Mouse (Mus musculus) frontal cortex, adult (tissue): ENCODE results near the gene Dmwd.
A peak's percentile ranks its signal among the peaks of the same experiment; 100 is the strongest.
"Not testable (repeated sequence)": the region's sequence is repeated elsewhere in the genome, so short reads cannot be mapped to it uniquely, and the experiment has no call there.

Experiments
- ATAC-seq: cut with Nextera tagmentation; 2 replicates; pipeline ENCODE4 v1.9.2; 2017; ENCODE audit warnings: mild to moderate bottlenecking, moderate library complexity, mixed read lengths; ENCODE audit not compliant: low TSS enrichment

The Dmwd gene

GRCm38 (mm10) chr7:19071024-19071423, 5.0 kb upstream of the Dmwd start:
- not testable (repeated sequence) for ATAC-seq

GRCm38 (mm10) chr7:19073504-19073903, 2.5 kb upstream of the Dmwd start:
- ATAC-seq: no peak

GRCm38 (mm10) chr7:19074494-19074893, 1.5 kb upstream of the Dmwd start:
- ATAC-seq: no peak

- ATAC-seq: no peak
Observed at GRCm38 (mm10) chr7:19075231-19075630, 796 bp upstream of the Dmwd start.

- ATAC-seq: peak; percentile 22; the same call in 1 of the 2 replicates
Observed at GRCm38 (mm10) chr7:19076586-19076991, 562 bp downstream of the Dmwd start.

- no peak for ATAC-seq
Observed at GRCm38 (mm10) chr7:19077761-19078160, 1.7 kb downstream of the Dmwd start.

- ATAC-seq: no peak
Observed at GRCm38 (mm10) chr7:19078732-19079131, 2.7 kb downstream of the Dmwd start.

GRCm38 (mm10) chr7:19080451-19080950, 4.5 kb downstream of the Dmwd start:
- ATAC-seq: no peak

GRCm38 (mm10) chr7:19082171-19082570, 6.1 kb downstream of the Dmwd start:
- no peak for ATAC-seq

- ATAC-seq: no peak
Observed at GRCm38 (mm10) chr7:19083096-19083495, 7.1 kb downstream of the Dmwd start.

- ATAC-seq: no peak
Observed at GRCm38 (mm10) chr7:19083701-19084100, 7.7 kb downstream of the Dmwd start, which contains the start of gene Dmpk. Gene Dmpk (plus strand): TSS chr7:19083849.

GRCm38 (mm10) chr7:19084277-19084771, 8.3 kb downstream of the Dmwd start:
- ATAC-seq: no peak

- ATAC-seq: no peak
Observed at GRCm38 (mm10) chr7:19084921-19085473, 9.0 kb downstream of the Dmwd start.

GRCm38 (mm10) chr7:19085495-19085894, 9.5 kb downstream of the Dmwd start:
- no peak for ATAC-seq

GRCm38 (mm10) chr7:19086042-19086441, 10.0 kb downstream of the Dmwd start:
- no peak for ATAC-seq

- ATAC-seq: no peak
Observed at GRCm38 (mm10) chr7:19086760-19087159, 10.7 kb downstream of the Dmwd start.

GRCm38 (mm10) chr7:19088813-19089212, 12.8 kb downstream of the Dmwd start:
- no peak for ATAC-seq

- ATAC-seq: no peak
Observed at GRCm38 (mm10) chr7:19091913-19092312, 15.9 kb downstream of the Dmwd start.

- 0 out of 2 replicates have a peak, but pooled peaks have one; percentile 4 for ATAC-seq
Observed at GRCm38 (mm10) chr7:19092381-19093173, 16.6 kb downstream of the Dmwd start.

GRCm38 (mm10) chr7:19093174-19093521, 17.1 kb downstream of the Dmwd start:
- ATAC-seq: peak; percentile 72

- peak; percentile 32; the same call in 1 of the 2 replicates for ATAC-seq
Observed at GRCm38 (mm10) chr7:19093537-19094385, 17.7 kb downstream of the Dmwd start.

- ATAC-seq: no peak
Observed at GRCm38 (mm10) chr7:19094471-19094825, 18.4 kb downstream of the Dmwd start, which contains the start of gene Six5. Gene Six5 (plus strand): TSS chr7:19094594.
